Mouse (Mus musculus) gastrocnemius, postnatal 4 days (tissue): ENCODE data around the gene Slx4ip. TPM values are rescaled to one million over a fixed set of nuclear protein-coding genes. Genes with fewer than 3 reads are reported as not detected.
A peak's percentile ranks its signal among the peaks of the same experiment; 100 is the strongest.
"Not testable (repeated sequence)": the region's sequence is repeated elsewhere in the genome, so short reads cannot be mapped to it uniquely, and the experiment has no call there.

ENCODE experiments used
- DNase-seq, 2 experiments: peaks; one replicate each; pipeline ENCODE4 v3.0.0; 2021 to 2022; ENCODE audit warnings: low spot score in 2 of 2, mixed read lengths in 2 of 2
- long read RNA-seq, 2 experiments: library from polyadenylated mRNA; stranded (forward); transcript quantifications; one replicate each; pipeline ENCODE4 v2.0.0; 2021
- total RNA-seq, 2 experiments: library from RNA; stranded (reverse); gene quantifications; 2 replicates each; pipeline ENCODE4 v1.2.3; 2021

Gene Slx4ip
- total RNA-seq: 1 to 10 TPM; 3.9 to 4.2 TPM
- long read RNA-seq, experiment 1, partial matches to known transcripts: 0 of 4 reads
- long read RNA-seq, experiment 1, other reads (novel, unspliced or antisense): 4 of 4 reads
- long read RNA-seq, experiment 2: 0 reads

DNA sequence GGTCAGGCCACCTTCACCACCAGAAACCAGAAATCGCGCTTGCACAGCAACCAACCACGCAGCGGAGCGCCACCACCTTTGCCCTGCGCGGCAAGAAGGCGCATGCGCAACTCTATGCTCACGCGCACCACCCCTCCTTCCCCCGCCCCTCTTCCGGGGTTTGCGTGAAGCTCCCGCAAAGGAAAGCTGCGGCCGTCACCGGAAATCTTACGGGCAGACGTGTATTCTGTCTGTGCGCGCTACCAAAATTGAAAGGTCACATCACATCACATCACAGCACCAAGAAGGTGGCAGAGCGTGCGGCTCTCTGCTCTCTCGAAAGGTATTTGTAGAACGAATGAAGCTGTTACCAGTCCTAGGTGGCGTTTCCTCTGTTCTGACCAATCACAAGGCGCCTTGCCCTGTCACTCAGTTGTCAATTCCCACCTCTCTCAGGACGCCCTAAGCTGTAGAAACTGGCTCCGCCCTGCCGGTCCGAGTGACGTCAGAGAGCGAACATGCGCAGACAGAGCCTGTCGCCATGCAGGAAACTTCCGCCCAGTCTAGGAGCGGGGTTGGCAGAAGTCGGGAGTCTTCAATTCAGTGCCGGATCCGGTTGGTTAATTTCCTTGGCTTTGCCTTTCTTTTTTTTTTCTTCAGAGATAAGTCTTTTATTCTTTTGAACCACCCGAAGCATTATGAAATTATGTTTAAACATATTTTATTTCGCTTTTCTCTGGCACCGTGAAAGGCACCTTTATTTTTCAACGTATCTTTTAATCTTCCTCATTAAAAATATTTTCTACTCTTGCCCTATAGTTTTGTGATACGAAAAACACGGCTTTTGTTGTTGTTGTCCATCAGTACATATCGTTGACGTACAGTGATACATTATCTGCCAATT, at the start of gene Slx4ip, which contains the start of the genes AL731706.1 and Mkks:
TSS of gene Slx4ip (plus strand) at position 151 of the 883 bp plus-strand sequence.
TSS of gene AL731706.1 (minus strand) at position 322 of the 883 bp plus-strand sequence.
TSS of gene Mkks (minus strand) at position 322 of the 883 bp plus-strand sequence.
- DNase-seq: peak; percentile 96 to 98

DNA sequence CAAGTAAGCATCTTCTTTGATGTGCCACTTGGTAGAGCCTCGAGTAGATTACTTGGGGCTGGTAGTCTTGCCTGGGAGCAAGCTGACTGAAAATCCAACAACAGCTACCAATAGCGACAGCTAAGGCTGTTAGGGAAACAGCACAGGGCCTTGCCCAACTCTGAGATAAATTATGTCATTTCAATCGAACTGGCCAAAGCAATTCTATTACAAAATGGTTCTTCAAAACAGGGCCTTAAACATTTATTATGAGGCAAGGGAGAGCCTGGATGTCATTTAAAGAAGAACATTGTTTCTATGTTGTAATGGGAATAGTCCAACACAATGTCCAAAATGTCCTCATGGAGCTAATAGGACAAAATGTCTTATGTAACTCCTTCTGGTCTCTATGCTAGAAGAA, 40.7 kb upstream of the Slx4ip start:
- DNase-seq: no peak

DNA sequence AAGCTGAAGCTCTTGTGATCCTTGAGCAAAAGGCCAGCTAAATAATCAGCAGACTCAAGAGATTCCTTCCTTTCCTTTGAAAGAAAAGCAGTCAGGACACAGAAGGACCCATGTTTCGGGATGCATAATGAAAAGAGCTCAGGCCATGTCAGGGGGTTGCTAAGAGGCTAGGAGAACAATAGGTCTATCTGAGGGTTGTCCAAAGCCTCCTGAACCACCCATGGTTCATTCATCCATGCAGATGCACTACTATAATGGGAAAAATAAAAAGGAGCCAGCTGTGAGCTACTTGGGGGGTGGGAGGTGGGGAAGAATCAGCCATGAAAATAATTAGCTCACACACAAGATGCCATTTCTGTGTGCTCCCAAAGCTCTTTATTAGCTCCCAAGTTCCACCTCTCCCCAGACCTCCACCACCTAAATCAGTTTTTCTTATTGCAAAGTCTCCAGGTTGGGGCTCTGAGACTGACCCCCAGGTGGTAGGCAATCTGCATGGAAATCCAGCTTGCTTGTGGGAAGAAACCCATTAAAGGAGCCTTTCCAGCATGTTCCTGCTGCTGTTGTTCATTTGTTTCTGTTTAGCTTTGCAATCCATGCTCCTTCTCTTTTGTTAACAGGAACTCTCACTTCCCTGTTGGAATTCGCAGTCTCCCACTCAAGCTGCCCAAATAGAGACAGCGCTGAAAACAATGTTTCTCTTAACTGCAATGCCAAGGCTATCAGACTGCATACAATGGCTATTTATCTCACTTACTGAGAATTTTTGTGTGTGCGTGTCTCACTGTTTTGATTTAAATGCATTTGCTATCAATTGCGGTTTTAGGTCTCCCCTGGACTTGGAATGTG, 36.3 kb upstream of the Slx4ip start:
- DNase-seq: no peak

DNA sequence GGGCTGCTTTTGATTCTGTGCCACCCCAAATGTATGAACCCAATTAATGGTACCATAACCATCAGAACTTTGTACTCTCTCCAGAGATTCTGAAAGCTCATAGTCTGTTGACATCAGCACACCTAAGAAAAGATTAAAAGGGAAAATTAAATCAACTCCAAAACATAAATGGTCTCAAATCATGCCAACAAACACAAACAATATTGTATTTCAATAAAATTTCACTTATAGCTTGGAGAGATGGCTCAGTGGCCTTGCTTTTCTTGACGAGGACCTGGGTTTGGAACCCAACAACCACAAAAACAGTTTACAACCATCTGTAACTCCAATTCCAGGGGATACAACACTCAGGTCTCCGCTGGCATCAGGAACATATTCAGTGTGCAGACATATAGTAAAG, 5.4 kb upstream of the Slx4ip start, which contains the start of gene AL731706.2:
TSS of gene AL731706.2 (minus strand) at position 101 of the 400 bp plus-strand sequence.
- DNase-seq: no peak

DNA sequence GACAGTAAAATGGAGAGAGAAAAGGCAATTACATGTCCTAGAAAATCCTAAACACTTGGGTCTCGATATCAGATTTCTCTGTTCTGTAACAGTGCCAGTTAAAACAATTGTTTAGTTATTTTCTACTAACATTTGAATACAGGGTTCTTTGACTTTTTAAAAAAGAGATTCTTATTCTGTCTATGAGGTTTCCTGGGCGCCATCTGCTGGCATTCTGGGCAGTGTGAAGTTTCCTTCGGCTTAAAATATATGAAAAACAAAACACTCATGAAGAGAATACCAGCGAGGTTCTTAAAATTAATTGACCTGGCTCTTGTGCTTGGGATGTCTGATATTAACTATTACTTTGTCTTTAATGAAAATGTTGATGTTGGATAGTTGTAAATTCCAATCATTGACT, 4.2 kb upstream of the Slx4ip start:
- DNase-seq: peak in 1 of 2 experiments; percentile 18

DNA sequence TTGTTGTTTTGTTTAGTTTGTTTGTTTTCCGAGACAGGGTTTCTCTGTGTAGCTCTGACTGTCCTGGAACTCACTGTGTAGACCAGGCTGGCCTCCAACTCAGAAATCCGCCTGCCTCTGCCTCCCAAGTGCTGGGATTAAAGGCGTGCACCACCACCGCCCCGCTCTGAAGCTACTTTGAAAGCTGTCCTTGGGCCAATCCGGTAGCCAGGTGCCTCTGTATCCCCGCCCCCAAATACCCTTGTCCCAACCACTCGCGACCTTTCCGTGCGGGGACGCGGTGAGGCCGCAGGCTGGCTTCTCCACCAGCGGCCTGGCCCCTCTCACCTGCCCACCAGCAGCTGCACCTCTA, 326 bp upstream of the Slx4ip start:
- not testable (repeated sequence) for DNase-seq

DNA sequence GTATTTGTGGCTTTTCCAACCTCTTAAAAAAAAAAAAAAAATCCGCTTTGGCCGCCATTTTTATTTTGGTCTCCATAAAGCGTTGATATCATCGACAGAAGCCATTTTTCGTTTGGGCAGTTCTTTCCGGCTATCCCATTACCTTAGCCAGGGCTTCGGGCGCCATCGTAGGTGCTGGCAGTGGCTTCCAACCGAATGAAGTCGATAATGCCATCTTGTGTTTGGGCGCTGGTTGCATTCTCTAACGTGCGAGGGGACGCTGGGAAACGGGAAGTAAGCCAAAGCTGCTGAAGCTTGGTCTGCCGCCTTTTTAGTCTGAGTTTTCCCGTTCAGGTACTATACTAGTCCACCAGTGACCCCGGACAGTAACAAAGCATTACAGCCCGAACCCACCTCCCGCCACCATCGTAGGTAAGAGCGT, 943 bp downstream of the Slx4ip start:
- DNase-seq: peak; percentile 77 to 92

DNA sequence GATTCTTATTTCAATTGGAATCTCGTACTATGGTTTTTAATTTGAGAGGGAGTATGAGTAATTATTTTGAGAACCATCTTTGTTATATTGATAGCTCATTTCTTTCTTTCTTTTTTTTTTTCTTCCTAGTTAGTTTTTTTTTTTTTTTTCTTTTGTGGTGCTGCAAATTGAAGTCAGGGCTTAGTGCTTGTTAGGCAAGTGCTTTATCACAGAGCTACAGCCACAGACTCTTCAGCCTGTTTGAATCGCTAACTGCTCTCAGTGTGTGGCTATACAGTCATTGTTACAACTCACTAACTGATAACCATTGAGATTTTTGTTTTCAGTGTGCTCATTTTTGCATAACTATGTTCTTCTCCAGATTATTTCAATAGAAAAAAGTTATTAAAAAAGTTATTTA, 3.5 kb downstream of the Slx4ip start:
- no peak for DNase-seq

DNA sequence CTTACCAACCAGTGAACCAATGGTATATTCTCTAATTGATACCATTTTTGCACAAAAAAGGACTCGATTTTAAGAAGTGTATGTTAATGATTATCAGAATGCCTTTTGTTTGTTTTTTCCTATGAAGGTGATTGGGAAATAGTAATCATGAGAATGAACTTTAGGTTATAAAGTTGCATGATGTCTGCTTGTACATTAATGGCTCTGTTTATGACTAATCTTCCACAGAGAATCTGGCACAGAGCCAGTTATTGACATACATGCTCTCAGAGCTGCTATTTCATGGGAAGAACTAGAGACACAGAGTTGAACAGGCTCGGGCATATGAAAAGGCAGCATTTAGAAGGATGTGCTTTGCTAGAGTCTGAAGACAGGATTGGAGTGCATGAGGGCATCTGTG, 5.1 kb downstream of the Slx4ip start:
- DNase-seq: no peak

DNA sequence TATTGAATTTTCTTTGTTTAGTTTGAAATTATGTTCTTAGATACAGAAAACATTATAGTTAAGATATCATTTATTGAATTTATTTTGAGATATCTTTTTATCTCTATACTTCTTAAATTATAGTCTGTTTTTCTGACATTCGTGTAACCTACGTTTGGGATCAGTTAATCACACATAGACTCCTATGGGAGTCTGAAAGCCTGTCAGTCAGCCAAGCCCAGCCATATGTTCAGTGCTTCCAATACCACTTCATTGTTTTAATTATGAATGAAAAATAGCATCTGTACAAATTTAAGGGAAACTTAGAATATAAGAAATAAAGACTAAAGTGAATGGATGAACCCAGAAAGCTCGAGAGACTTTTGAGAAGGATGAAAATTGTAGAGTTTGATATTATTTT, 17.6 kb downstream of the Slx4ip start:
- DNase-seq: no peak

DNA sequence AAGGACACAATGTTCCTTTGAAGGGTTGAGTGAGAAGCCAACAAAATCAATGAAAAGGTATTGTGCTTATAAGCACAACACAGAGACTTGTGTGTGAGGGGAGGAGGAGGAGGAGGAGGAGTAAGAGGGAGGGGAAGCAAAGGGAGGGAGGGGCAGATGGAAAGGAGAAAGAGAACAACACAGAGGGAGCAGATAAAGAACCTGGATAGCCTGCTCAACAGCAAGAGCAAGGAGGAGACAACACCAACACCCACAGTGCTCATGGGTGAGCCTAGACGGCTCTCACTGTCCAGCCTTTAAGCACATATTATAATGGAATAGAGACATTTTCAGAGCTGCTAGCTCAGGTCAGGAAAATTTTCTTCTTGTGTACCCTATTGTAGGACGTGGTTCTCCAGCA, 18.3 kb downstream of the Slx4ip start:
- no peak for DNase-seq

DNA sequence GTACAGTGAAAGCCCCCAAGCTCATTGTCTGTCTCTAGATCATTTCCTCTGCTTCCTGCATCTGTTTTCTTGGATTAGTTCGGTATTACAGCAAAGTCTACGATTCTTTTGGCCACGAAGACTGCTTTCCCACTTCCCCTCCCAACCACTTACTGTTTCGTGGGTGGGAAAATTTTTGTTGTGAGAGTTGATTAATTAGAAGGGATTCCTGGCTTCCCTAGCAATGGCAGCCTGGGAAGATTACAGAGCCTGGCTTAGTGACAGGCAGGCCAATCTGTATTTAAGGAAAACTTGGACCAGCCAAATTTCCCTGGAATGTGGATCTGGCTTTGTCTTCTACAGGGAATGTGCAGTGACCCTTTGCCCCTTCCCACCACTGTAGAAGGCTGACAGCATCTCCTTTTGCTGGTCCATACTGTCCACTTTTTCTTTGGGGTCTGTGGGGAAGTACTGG, 21.0 kb downstream of the Slx4ip start:
- DNase-seq: no peak

DNA sequence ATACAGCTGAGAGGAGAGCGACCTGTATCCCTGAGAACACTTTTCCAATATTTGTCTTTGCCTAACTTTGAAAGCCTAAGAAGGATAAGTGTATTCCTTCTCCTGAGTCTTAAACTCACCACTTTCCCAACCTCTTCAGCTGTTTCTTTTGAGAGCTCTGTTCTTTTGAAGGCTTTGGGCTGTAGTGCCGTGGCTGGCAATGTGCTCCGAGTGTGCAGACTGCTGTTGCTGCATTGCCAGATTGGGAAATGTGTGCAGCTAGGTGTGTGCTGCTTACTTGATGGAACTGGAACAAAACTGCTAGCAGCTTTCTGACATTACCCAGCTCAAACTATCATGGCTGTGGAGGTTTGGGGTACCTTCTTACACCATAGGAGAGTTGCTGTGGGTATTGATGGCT, 22.0 kb downstream of the Slx4ip start:
- DNase-seq: no peak

DNA sequence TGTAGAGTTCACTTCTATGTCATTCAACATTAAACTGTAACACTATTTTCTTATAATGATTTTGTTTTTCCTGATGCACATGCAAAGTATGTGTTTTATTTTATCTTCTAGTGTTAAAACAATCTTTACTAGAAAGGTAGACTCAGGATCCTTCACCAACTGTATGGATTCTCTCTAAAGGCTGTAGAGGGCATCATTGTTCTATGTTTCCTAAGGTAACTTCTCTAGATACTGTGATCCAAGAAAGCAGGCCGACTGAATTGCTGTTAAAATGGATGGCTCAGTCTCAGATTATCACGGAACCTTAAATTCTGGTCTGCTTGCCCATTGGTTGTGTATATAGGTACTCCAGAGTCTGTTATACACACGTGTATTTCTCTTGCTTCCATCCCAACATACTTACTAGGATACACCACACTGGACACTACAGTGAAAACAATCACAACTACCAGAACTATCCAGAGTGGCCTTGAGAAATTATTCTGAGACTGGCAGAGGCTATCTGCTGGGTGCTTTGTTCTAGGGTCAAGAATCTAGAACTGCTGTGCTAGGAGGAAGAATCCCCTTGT, 23.4 kb downstream of the Slx4ip start:
- DNase-seq: no peak

DNA sequence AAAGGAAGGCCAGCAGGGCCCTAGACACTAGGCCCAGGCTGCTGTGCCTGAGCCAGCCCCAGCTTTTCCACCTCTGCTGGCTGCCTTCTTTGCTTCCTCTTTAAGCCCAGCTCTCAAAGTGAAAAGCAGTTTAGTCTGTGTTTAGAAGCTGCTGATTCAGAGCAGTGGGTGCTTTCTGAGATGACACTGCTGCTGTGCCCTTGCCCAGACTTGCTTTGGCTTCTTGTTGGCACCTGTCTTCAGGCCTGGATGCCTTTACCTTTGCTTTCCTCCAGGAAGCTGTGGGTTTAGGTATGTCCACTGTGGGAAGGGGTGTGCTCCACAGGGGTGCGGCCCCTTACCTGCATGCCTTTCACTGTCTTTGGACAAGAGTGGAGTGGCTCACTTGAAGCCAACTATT, 28.4 kb downstream of the Slx4ip start:
- DNase-seq: no peak

DNA sequence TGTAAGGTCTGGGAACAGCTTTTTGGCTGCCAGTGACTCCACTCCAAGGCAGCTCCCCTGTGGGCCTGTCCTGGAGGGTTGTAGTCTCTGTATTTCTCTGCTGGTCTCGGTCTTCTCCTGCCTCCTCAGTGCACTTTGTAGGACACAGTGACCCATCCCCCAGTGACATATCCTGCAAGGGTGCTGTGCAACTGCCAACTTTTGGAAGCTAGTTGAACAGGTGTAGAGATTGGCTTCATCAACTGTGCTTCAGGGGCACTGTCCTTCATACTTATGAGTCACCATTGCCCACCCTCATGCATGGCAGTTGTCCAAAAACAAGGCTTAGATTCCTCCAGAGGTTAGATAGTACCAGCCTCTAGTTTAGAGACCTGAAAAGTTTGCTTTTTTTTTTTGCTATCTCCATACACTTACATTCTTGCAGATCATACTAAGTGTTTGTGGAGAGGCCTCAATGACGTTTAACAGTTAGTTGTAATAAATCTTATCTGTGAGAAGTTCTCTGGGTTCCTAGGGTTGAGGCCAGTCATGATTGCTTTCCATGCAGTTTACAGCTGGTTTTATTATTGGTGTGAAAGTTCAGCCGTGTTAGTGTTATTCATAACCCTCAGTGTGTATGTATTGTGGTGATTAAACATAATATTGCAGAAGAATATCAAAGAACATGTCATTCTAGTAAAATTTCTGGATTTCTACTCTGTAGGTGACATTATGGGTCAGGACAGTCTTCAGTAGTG, 29.4 kb downstream of the Slx4ip start:
- DNase-seq: no peak

DNA sequence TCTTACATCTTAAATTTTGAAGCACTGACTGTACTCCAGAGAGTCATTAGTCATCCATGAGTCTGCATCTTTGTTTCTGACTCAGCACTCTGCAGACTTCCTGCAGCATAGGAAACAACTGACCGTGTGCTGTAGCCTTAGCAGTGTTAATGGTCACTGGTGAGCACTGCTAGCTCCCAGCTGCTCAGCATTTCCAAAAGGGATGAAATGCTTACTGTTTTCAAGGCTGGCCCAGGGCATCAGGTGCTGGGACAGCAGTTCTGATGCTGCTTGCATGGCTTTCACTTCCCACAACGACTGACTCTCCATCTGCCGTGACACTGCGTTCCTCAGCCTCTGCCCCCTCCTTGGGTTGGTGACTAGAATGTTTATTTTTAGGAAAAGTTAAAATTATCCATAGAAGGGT, 30.0 kb downstream of the Slx4ip start:
- DNase-seq: no peak

DNA sequence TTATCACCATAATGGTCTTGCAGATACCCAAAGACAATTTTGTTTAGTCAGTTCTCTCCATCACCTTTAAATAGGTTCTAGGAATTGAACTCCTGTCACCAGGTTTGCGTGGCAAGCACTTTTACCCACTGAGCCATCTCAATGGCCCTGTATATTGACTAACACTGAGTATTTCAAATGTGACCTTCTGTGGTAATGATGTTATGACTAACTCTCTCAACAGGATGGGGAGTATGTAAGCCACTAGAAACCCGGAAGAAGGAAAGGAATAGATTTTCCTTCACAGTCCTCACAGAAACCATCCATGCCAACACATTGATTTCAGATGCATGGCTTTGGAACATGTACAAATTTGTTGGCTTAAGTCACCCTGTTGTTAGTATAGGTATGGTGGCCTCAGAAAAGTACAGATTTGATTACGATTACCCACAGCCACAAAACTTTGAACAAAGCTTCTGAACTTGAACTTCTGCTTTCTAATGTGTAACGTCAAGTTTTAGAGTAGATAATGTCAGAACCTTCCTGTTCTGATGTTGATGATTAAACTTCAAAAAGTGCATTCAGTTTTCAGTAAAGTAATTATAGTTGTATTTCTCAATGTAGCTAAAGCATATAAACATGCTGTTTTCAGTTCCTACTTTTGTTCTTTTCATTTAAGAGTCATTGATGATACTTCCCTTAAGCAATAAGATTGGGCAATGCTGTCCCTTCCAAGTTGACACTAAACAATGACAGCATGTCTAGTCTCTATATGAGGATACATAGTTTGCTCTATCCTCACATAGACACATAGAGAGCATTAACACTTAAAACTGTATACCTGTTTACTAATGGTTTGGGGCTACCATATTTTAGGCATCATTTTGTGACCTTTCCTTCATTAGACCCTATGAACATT, 45.6 kb downstream of the Slx4ip start:
- no peak for DNase-seq

DNA sequence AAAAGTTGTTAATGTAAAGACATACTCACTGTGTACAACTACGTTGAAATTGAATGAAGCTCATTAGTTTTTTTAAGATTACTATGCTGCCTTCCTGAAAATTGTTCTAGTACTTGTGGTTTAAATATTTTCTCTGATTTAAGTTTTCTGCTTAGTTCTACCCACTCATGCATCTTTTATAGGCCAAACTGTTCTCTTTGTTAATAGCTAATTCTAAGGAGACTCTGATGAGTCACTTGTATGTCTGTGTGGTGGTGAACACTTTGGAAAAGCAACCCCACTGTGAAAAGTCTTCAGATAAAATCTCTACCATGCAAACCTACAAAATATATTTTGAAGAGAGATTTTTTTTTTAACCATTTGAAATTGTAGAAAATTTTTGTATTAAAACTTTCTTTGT, 47.2 kb downstream of the Slx4ip start:
- no peak for DNase-seq

DNA sequence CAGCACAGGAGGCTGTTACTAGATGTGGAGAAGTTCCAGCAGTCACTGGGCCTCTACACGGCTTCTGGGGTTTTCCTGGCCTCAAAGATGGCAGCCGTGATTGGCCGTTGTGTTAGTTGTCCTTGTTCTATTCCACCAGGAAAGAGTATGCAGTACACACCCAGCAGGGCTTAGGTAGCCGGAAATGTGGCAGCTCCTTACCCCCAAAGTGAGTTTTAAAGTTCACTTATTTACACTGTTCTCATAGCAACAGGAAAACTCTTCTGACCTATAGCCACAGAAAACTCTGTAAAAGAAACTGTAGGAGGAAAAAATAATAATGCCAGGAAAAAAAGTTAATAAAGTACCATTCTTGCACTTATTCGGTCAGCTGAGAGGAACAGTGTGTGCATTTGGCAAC, 55.3 kb downstream of the Slx4ip start:
- DNase-seq: no peak
